Mouse (Mus musculus): ENCODE results near the gene Cradd.

Cradd gene

GRCm38 (mm10) chr10:95244961-95245679 is 78.8 kb downstream of the Cradd start:
- no peak for DNase-seq (ENCODE audit: low read depth, low spot score)

GRCm38 (mm10) chr10:95239196-95240069 is 84.5 kb downstream of the Cradd start:
- DNase-seq (ENCODE audit: low read depth, low spot score), result no peak

GRCm38 (mm10) chr10:95238667-95239066 is 85.3 kb downstream of the Cradd start:
- DNase-seq (ENCODE audit: low read depth, low spot score), result no peak

- no peak for DNase-seq (ENCODE audit: low read depth, low spot score)
These were observed 87.7 kb downstream of the Cradd start for GRCm38 (mm10) chr10:95236226-95236625.

- DNase-seq (ENCODE audit: low read depth, low spot score), result no peak
These were observed 89.3 kb downstream of the Cradd start for GRCm38 (mm10) chr10:95234661-95235060.

- no peak for DNase-seq (ENCODE audit: low read depth, low spot score)
These were observed 90.9 kb downstream of the Cradd start for GRCm38 (mm10) chr10:95233044-95233443.

- no peak for DNase-seq (ENCODE audit: low read depth, low spot score)
These were observed 91.4 kb downstream of the Cradd start for GRCm38 (mm10) chr10:95232554-95232953.

- DNase-seq (ENCODE audit: low read depth, low spot score), result no peak
These were observed 95.7 kb downstream of the Cradd start for GRCm38 (mm10) chr10:95228192-95228591.

- no peak for DNase-seq (ENCODE audit: low read depth, low spot score)
These were observed 96.3 kb downstream of the Cradd start for GRCm38 (mm10) chr10:95227590-95227989.

GRCm38 (mm10) chr10:95226772-95227171 is 97.2 kb downstream of the Cradd start:
- DNase-seq (ENCODE audit: low read depth, low spot score), result no peak

- DNase-seq (ENCODE audit: low read depth, low spot score), result no peak
These were observed 98.9 kb downstream of the Cradd start for GRCm38 (mm10) chr10:95225006-95225405.

- DNase-seq (ENCODE audit: low read depth, low spot score), result no peak
These were observed 100.7 kb downstream of the Cradd start for GRCm38 (mm10) chr10:95223211-95223610.

GRCm38 (mm10) chr10:95221914-95222313 is 102.0 kb downstream of the Cradd start:
- DNase-seq (ENCODE audit: low read depth, low spot score), result no peak

GRCm38 (mm10) chr10:95220536-95220935 is 103.4 kb downstream of the Cradd start:
- DNase-seq (ENCODE audit: low read depth, low spot score), result no peak

GRCm38 (mm10) chr10:95218683-95219060 is 105.3 kb downstream of the Cradd start:
- no peak for DNase-seq (ENCODE audit: low read depth, low spot score)

- no peak for DNase-seq (ENCODE audit: low read depth, low spot score)
These were observed 105.8 kb downstream of the Cradd start for GRCm38 (mm10) chr10:95217956-95218682.

- no peak for DNase-seq (ENCODE audit: low read depth, low spot score)
These were observed 108.6 kb downstream of the Cradd start for GRCm38 (mm10) chr10:95215324-95215723.

GRCm38 (mm10) chr10:95213820-95214219 is 110.1 kb downstream of the Cradd start:
- DNase-seq (ENCODE audit: low read depth, low spot score), result no peak

- DNase-seq (ENCODE audit: low read depth, low spot score), result no peak
These were observed 110.6 kb downstream of the Cradd start for GRCm38 (mm10) chr10:95213311-95213710.

- DNase-seq (ENCODE audit: low read depth, low spot score), result no peak
These were observed 112.3 kb downstream of the Cradd start for GRCm38 (mm10) chr10:95211660-95212059.

GRCm38 (mm10) chr10:95210664-95211372 is 113.1 kb downstream of the Cradd start:
- DNase-seq (ENCODE audit: low read depth, low spot score), result peak; percentile 11

GRCm38 (mm10) chr10:95210167-95210566 is 113.8 kb downstream of the Cradd start:
- DNase-seq (ENCODE audit: low read depth, low spot score), result no peak

Measured in A20 (cell line).